Mouse (Mus musculus) liver, embryonic 13.5 days (tissue): ENCODE results near the gene Plppr2. TPM values are rescaled to one million over a fixed set of nuclear protein-coding genes. Genes with fewer than 3 reads are reported as not detected.

ENCODE experiments used
- ATAC-seq: fragments of 200-750 bp; cut with Nextera tagmentation; 2 replicates; pipeline ENCODE4 v1.8.0; 2017; ENCODE audit warnings: low read depth, mild to moderate bottlenecking, moderate number of reproducible peaks, moderate library complexity
- DNase-seq: peaks from one replicate; pipeline ENCODE4 v3.0.0; 2022
- H3K27ac ChIP-seq: fragments of 300-500 bp; sonication (generic); 2 replicates; pipeline ENCODE4 v1.5.1; 2015; ENCODE audit warnings: moderate library complexity, mild to moderate bottlenecking, inconsistent platforms
- H3K27me3 ChIP-seq: fragments of 300-500 bp; sonication (generic); 2 replicates; pipeline ENCODE4 v1.6.1; 2015; ENCODE audit warnings: mild to moderate bottlenecking, inconsistent platforms
- H3K36me3 ChIP-seq: fragments of 300-500 bp; sonication (generic); 2 replicates; pipeline ENCODE4 v1.6.1; 2015; ENCODE audit warnings: mild to moderate bottlenecking, inconsistent platforms
- H3K4me1 ChIP-seq: fragments of 300-500 bp; sonication (generic); replicated peaks from 2 replicates; pipeline ENCODE4 v1.6.1; 2015; ENCODE audit warnings: inconsistent platforms
- H3K4me2 ChIP-seq: fragments of 300-500 bp; sonication (generic); 2 replicates; pipeline ENCODE4 v1.6.1; 2015; ENCODE audit warnings: inconsistent platforms, mild to moderate bottlenecking, moderate library complexity
- H3K4me3 ChIP-seq: fragments of 300-500 bp; sonication (generic); replicated peaks from 2 replicates; pipeline ENCODE4 v1.5.1; 2015; ENCODE audit warnings: mild to moderate bottlenecking, inconsistent platforms
- H3K9ac ChIP-seq: fragments of 300-500 bp; sonication (generic); 2 replicates; pipeline ENCODE4 v1.6.1; 2015; ENCODE audit warnings: mild to moderate bottlenecking, inconsistent platforms
- H3K9me3 ChIP-seq: fragments of 300-500 bp; sonication (generic); replicated peaks from 2 replicates; pipeline ENCODE4 v1.6.1; 2016; ENCODE audit warnings: inconsistent platforms
- WGBS: fragments of 180-500 bp; shearing (Covaris S2); methylation state at CpG from one replicate; pipeline ENCODE4 v1.1.7; 2015; ENCODE audit not compliant: insufficient replicate concordance; 5-methylcytosine and 5-hydroxymethylcytosine counted together
- polyA plus RNA-seq: library from polyadenylated mRNA; unstranded; fragments of >200 nt; fragmentation: Nextera tagmentation; extraction: Ambion mirVana; gene quantifications from 2 replicates; pipeline ENCODE4 v1.2.1, GENCODE M21; 2015

Gene Plppr2
- polyA plus RNA-seq, 1 experiment from 2014 or later = 0.99 TPM

GRCm38 (mm10) chr9:21988421-21989101 lies 51.7 kb downstream of the Plppr2 start:
- Histone ChIP-seq H3K36me3 (no peaks in the 10 kb centered on the region), H3K9ac (no peak overlapping the region), H3K9me3 (no peaks in the 10 kb centered on the region), H3K27ac (no peak overlapping the region), H3K4me2 (peak overlapping the region; percentile 55), H3K4me1 (peaks cover 19% of the 10 kb centered on the region), H3K27me3 (peaks cover 99% of the 10 kb centered on the region), H3K4me3 (peak overlapping the region; percentile 41)
- ATAC-seq (no peak), DNase-seq (no peak)
- 2% methylated on average over 32 of the region's 32 CpGs for WGBS

GRCm38 (mm10) chr9:21989230-21990110 lies 52.6 kb downstream of the Plppr2 start, which contains the start of gene Rgl3:
Gene Rgl3 (minus strand): TSS chr9:21989446.
- WGBS = 2% methylated on average over 42 of the region's 42 CpGs
- Histone ChIP-seq H3K27me3 (peaks cover 99% of the 10 kb centered on the region), H3K27ac (no peak within 1 kb of the TSS), H3K4me3 (peak within 1 kb of the TSS; percentile 41), H3K4me2 (peak within 1 kb of the TSS; percentile 55), H3K9ac (no peak within 1 kb of the TSS), H3K4me1 (peaks cover 19% of the 10 kb centered on the region), H3K9me3 (no peaks in the 10 kb centered on the region), H3K36me3 (no peaks in the 10 kb centered on the region)
- ATAC-seq (no peak), DNase-seq (no peak)

- peaks cover 90% of the 10 kb centered on the region for H3K27me3 ChIP-seq
- 59% methylated on average over 4 of the region's 4 CpGs for WGBS
- no peaks in the 10 kb centered on the region for H3K36me3 ChIP-seq
- no peak overlapping the region for H3K27ac ChIP-seq
- H3K4me3 ChIP-seq = no peak overlapping the region
- H3K4me2 ChIP-seq = no peak overlapping the region
- ATAC-seq (no peak), DNase-seq (no peak)
- no peaks in the 10 kb centered on the region for H3K9me3 ChIP-seq
- H3K4me1 ChIP-seq = peaks cover 19% of the 10 kb centered on the region
- no peak overlapping the region for H3K9ac ChIP-seq
Observed at GRCm38 (mm10) chr9:21992227-21992626, 55.4 kb downstream of the Plppr2 start.

GRCm38 (mm10) chr9:21996178-21996867 lies 59.5 kb downstream of the Plppr2 start:
- Histone ChIP-seq H3K27me3 (peaks cover 76% of the 10 kb centered on the region), H3K9me3 (no peaks in the 10 kb centered on the region), H3K4me1 (0 out of 2 replicates have a peak, but pooled peaks cover 3% of the 10 kb centered on the region), H3K36me3 (no peaks in the 10 kb centered on the region), H3K27ac (no peak overlapping the region), H3K9ac (no peak overlapping the region), H3K4me2 (no peak overlapping the region), H3K4me3 (no peak overlapping the region)
- ATAC-seq (no peak), DNase-seq (no peak)
- 59% methylated on average over 3 of the region's 3 CpGs for WGBS

Other genes with a start within 250 kb of the Plppr2 start
- gene Ldlr, start 213.6 kb upstream of the Plppr2 start, polyA plus RNA-seq = 18.6 and 22.5 TPM in 2 replicates
- 86.3 and 91.5 TPM in 2 replicates for gene Spc24, start 176.7 kb upstream of the Plppr2 start, polyA plus RNA-seq
- gene Kank2, start 138.3 kb upstream of the Plppr2 start, polyA plus RNA-seq = 2.6 and 3.4 TPM in 2 replicates
- 15.5 and 16.1 TPM in 2 replicates for gene Angptl8, start 101.5 kb upstream of the Plppr2 start, polyA plus RNA-seq
- 3.9 and 4.1 TPM in 2 replicates for gene Dock6, start 84.4 kb upstream of the Plppr2 start, polyA plus RNA-seq
- 6.6 and 8.4 TPM in 2 replicates for gene Rab3d, start 18.8 kb upstream of the Plppr2 start, polyA plus RNA-seq
- 1.0 and 1.2 TPM in 2 replicates for gene Ccdc159, start 9.6 kb upstream of the Plppr2 start, polyA plus RNA-seq
- 49.5 and 57.2 TPM in 2 replicates for gene Tmem205, start 9.5 kb upstream of the Plppr2 start, polyA plus RNA-seq
- 2.1 and 2.6 TPM in 2 replicates for gene Swsap1, start 18.7 kb downstream of the Plppr2 start, polyA plus RNA-seq
- 143 and 144 TPM in 2 replicates for gene Epor, start 26.5 kb downstream of the Plppr2 start, polyA plus RNA-seq
- gene Rgl3, start 52.4 kb downstream of the Plppr2 start, polyA plus RNA-seq = 0.15 and 0.46 TPM in 2 replicates
- 0.16 TPM in 1 of 2 replicates, not detected in the other for gene Ccdc151, start 65.6 kb downstream of the Plppr2 start, polyA plus RNA-seq
- gene Prkcsh, start 65.8 kb downstream of the Plppr2 start, polyA plus RNA-seq = 52.6 and 57.5 TPM in 2 replicates
- gene Elavl3, start 115.0 kb downstream of the Plppr2 start, polyA plus RNA-seq = 0.05 and 0.08 TPM in 2 replicates
- not detected in 2 replicates for gene Gm49318, start 134.2 kb downstream of the Plppr2 start, polyA plus RNA-seq
- 3.7 and 3.9 TPM in 2 replicates for gene Zfp653, start 134.3 kb downstream of the Plppr2 start, polyA plus RNA-seq
- 33.4 and 34.2 TPM in 2 replicates for gene Ecsit, start 148.4 kb downstream of the Plppr2 start, polyA plus RNA-seq
- 1.9 and 3.6 TPM in 2 replicates for gene Cnn1, start 162.2 kb downstream of the Plppr2 start, polyA plus RNA-seq
- gene Elof1, start 180.1 kb downstream of the Plppr2 start, polyA plus RNA-seq = 103 and 109 TPM in 2 replicates
- 184 and 187 TPM in 2 replicates for gene Acp5, start 198.7 kb downstream of the Plppr2 start, polyA plus RNA-seq
- 42.1 and 44.6 TPM in 2 replicates for gene Pigyl, start 219.8 kb downstream of the Plppr2 start, polyA plus RNA-seq